Mouse (Mus musculus) layer of hippocampus, adult 9-10 months (tissue): ENCODE measurements around the gene Trib3.

Experiments used
- DNase-seq: peaks from one replicate; pipeline ENCODE4 v3.0.0; 2022; ENCODE audit warnings: low spot score

Gene Trib3

DNA sequence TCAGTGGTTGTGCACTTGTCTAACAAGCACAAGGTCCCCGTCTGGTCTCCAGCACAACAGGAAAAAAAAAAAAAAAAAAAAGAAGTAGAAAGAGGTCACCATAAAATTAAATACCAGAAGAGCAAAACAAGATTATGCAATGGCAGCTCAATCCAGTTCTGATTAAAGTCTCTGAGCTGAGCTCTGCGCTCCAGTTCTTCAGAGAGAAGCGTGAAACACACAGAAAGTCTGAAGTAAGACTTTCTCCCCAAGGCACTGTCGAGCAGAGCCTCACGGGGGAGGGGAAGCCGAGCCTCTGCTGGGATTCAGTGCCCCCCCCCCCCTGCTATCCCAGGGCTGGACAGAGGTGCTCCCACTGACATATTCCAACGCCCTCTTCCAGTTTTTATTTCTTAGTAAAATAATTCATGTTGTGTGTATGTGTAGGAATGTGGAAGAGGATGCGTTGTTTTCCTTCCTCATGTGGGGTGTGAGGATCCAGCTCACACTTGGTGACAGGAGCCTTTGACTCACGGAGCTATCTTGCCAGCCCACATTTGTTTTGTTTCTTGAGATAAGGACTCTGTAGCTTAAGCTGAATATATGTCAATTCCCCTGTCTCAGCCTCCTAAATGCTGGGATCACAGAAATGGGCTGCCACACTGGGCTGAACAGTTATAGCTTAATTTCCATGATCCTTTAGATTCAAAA lies 3.1 kb upstream of the Trib3 start:
- no peak for DNase-seq

DNA sequence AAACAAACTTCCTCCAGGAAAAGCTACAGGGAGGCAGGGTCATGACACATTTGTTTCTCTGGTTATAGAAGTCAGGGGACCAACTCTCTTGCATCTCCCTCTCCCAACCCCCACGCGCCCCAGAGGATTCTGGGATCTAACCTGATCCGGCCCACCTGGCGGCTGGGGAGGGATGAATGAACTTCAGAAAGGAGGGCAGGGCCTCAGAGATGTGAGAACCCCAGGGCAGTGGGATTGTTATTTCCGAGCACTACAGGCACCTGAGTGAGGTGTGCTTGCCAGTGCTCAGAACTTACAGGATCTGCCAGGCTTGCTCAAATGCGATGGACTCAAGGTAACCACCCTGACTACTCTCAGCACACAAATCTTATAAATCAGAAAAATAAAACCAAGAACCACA lies 1.6 kb upstream of the Trib3 start:
- no peak for DNase-seq

DNA sequence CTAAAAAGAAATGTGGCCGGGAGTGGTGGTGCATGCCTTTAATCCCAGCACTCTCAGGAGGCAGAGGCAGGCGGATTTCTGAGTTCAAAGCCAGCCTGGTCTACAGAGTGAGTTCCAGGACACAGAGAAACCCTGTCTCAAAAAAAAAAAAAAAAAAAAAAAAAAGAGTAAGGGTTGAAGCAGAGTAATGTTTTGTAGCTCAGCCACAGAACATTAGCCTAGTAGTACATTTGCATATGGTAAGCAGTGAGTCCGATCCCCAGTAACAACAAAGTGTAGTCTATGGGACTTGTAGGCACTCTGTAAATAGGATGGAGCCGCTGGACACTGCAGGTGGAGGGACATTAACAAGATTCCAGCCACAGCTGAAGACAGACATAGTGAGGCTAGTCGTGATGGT lies 1.1 kb upstream of the Trib3 start:
- no peak for DNase-seq

GRCm38 (mm10) chr2:152344361-152344760 lies 529 bp upstream of the Trib3 start:
- DNase-seq = no peak

GRCm38 (mm10) chr2:152339631-152340179 lies 4.1 kb downstream of the Trib3 start:
- DNase-seq = no peak

GRCm38 (mm10) chr2:152338319-152338718 lies 5.5 kb downstream of the Trib3 start:
- no peak for DNase-seq

- no peak for DNase-seq
These were observed 6.1 kb downstream of the Trib3 start for GRCm38 (mm10) chr2:152337591-152338212.

- DNase-seq = no peak
These were observed 7.0 kb downstream of the Trib3 start for GRCm38 (mm10) chr2:152336856-152337255.

- DNase-seq = no peak
These were observed 8.5 kb downstream of the Trib3 start for GRCm38 (mm10) chr2:152335289-152335820.

- no peak for DNase-seq
These were observed 10.4 kb downstream of the Trib3 start for GRCm38 (mm10) chr2:152333345-152334006.

- peak; percentile 73 for DNase-seq
These were observed 11.6 kb downstream of the Trib3 start, which contains the start of gene Rbck1 for GRCm38 (mm10) chr2:152332101-152332825. TSS of gene Rbck1 (minus strand) at chr2:152332653.

DNA sequence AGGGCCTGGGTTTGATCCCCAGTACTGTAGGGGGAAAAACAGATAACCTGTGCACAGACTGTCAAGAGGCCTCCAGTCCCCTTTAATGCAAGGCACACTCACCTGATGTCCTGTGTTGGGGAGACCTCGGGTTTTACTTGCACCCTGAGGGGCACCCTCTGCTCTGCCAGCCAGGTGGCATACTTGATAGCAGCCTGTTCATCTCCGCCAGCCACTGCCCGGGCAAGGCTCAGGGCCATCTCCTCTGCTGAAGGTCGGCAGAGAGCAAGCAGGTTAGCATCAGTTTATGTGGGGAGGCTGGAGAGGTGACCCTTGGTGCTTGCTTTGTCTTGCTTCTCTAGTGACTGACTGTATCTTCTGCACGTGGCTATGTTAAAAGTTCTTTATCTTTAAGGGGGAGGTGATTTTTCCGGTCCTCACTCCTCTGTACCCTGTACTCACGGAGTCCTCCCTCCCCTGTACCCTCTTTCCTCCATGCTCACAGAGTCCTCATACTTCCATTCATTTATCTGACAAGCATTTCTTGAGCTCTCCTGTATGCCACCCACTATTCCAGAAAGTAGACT lies 12.9 kb downstream of the Trib3 start:
- no peak for DNase-seq

DNA sequence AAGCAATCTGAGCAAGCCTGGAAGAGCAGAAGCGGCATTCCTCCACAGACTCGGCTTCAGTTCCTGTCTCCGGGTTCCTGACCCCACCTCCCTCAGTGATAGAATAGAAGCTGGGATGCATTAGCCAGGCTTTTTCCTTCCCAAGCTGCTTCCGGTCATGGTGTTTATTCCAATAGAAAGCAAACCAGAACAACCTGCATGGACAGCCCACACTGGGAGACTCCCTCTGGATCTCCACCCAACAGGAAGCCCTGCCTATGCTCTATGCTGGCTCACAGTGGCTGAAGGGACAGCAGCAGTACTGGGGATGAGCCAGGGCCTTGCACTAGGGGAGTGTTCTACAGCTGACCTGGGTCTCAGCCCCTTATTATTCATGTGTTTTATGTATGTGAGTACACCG lies 15.9 kb downstream of the Trib3 start:
- no peak for DNase-seq

GRCm38 (mm10) chr2:152326654-152327053 lies 17.2 kb downstream of the Trib3 start:
- no peak for DNase-seq

- DNase-seq = no peak
These were observed 17.7 kb downstream of the Trib3 start for GRCm38 (mm10) chr2:152326157-152326556.

DNA sequence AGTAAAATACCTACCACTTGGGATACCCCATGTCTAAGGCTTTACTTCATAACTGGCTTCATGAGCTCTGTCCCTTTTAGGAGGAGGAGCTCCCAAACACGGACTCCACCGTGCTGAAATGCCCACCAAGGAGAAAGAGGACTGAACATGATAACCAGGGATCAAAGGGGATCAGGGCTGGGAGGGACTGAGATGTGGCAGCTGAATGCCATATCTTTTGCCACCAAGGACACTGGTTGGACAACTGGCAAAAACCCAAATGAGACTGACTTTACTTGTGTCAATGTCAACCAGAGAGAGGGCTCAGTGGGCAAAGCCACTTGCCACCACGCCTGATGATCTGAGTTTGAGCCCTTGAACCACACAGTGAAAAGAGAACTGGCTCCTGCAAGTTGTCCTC lies 19.0 kb downstream of the Trib3 start:
- DNase-seq = no peak

- DNase-seq = no peak
These were observed 19.9 kb downstream of the Trib3 start for GRCm38 (mm10) chr2:152323971-152324370.

DNA sequence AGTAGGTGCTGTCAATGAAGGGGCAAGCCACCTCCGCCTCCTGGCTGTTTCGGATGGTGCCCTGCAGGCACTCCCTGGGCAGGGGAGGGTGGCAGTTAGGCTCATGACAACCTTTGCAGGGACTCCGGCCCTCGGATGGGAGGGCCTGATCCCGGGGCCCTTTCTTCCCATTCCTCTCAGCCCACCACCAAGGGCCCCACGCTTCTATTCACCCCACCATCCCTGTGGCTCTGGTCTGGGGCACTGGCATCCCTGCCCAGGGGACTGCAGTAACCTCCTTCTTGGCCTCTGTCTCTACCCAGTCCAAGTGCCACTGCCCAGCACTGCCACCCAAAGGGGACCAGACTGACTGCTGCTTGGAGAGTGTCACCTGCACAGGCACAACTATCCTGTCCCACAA lies 21.6 kb downstream of the Trib3 start:
- DNase-seq = no peak

GRCm38 (mm10) chr2:152321558-152321957 lies 22.3 kb downstream of the Trib3 start:
- DNase-seq = no peak

GRCm38 (mm10) chr2:152317054-152317453 lies 26.8 kb downstream of the Trib3 start:
- no peak for DNase-seq

GRCm38 (mm10) chr2:152313926-152314325 lies 29.9 kb downstream of the Trib3 start:
- DNase-seq = no peak

- no peak for DNase-seq
These were observed 30.8 kb downstream of the Trib3 start for GRCm38 (mm10) chr2:152312996-152313395.
